In genomic region chr15:61268766-61269165, GRCm38 (mm10) we compare ENCODE assay signal across 28 mouse cellular contexts.
A peak's percentile ranks its signal among the peaks of the same experiment; 100 is the strongest.
DNase-seq lines count a peak whose midpoint lies in the region; ATAC-seq lines count a peak whose summit lies in the region.
"Had no signal": no experiment of that assay in that cellular context is flagged by ENCODE, and none has a peak within 500 bp of the region (broad histone marks: within the 10 kb centered on the region; RNA-seq: fewer than 3 reads in every experiment).

No protein-coding gene starts in this region.

- no peaks in the 10 kb centered on the region for H3K9me3 ChIP-seq in hindbrain, embryonic 10.5 days
- H3K9me3 ChIP-seq in hindbrain, embryonic 16.5 days (ENCODE audit: control insufficient read depth, low read length) = no peaks in the 10 kb centered on the region
- no peaks in the 10 kb centered on the region for H3K9me3 ChIP-seq in limb, embryonic 11.5 days (ENCODE audit: control insufficient read depth, low read length)
- H3K9me3 ChIP-seq in limb, embryonic 10.5 days (replicated peaks) = no peaks in the 10 kb centered on the region
- H3K9me3 ChIP-seq in forebrain, embryonic 16.5 days (ENCODE audit: control insufficient read depth, low read length) = no peaks in the 10 kb centered on the region
- H3K9me3 ChIP-seq: G1E; kidney, embryonic 15.5 days; liver, embryonic 13.5 days; midbrain, embryonic 10.5 days had no signal

- H3K27ac ChIP-seq in hindbrain, embryonic 10.5 days = no peak overlapping the region
- H3K27ac ChIP-seq in hindbrain, embryonic 16.5 days (ENCODE audit: low read depth, low read length) = no peak overlapping the region
- H3K27ac ChIP-seq in limb, embryonic 11.5 days (replicated peaks; ENCODE audit: low read depth, low read length) = no peak overlapping the region
- H3K27ac ChIP-seq in limb, embryonic 10.5 days = no peak overlapping the region
- H3K27ac ChIP-seq in forebrain, embryonic 16.5 days (ENCODE audit: low read length) = no peak overlapping the region
- H3K27ac ChIP-seq: hindbrain, postnatal 0 days; kidney, embryonic 15.5 days; liver, embryonic 13.5 days; macrophage; midbrain, embryonic 10.5 days had no signal

- no peak overlapping the region for H3K4me2 ChIP-seq in hindbrain, embryonic 16.5 days (ENCODE audit: low read length)
- no peak overlapping the region for H3K4me2 ChIP-seq in limb, embryonic 11.5 days (ENCODE audit: low read depth, severe bottlenecking)
- H3K4me2 ChIP-seq in forebrain, embryonic 16.5 days (ENCODE audit: low read length) = no peak overlapping the region
- H3K4me2 ChIP-seq: kidney, embryonic 15.5 days; liver, embryonic 13.5 days had no signal

- no peak overlapping the region for H3K4me3 ChIP-seq in hindbrain, embryonic 10.5 days
- H3K4me3 ChIP-seq in hindbrain, embryonic 16.5 days (ENCODE audit: low read length) = no peak overlapping the region
- no peak overlapping the region for H3K4me3 ChIP-seq in limb, embryonic 11.5 days (ENCODE audit: low read depth, low read length)
- H3K4me3 ChIP-seq in limb, embryonic 10.5 days = no peak overlapping the region
- H3K4me3 ChIP-seq in forebrain, embryonic 16.5 days (replicated peaks; ENCODE audit: low read length) = no peak overlapping the region
- H3K4me3 ChIP-seq: kidney, embryonic 15.5 days; liver, embryonic 13.5 days; midbrain, embryonic 10.5 days; myocyte had no signal

- H3K27me3 ChIP-seq in hindbrain, embryonic 10.5 days (ENCODE audit: insufficient read depth, poor library complexity, severe bottlenecking) = no peaks in the 10 kb centered on the region
- no peaks in the 10 kb centered on the region for H3K27me3 ChIP-seq in hindbrain, embryonic 16.5 days (replicated peaks; ENCODE audit: control insufficient read depth, insufficient read depth, low read length)
- H3K27me3 ChIP-seq in limb, embryonic 11.5 days (ENCODE audit: control insufficient read depth, insufficient read depth, low read length) = no peaks in the 10 kb centered on the region
- no peaks in the 10 kb centered on the region for H3K27me3 ChIP-seq in limb, embryonic 10.5 days (ENCODE audit: low read depth, poor library complexity, severe bottlenecking)
- H3K27me3 ChIP-seq in forebrain, embryonic 16.5 days (replicated peaks; ENCODE audit: control insufficient read depth, insufficient read depth, low read length) = no peaks in the 10 kb centered on the region
- H3K27me3 ChIP-seq: CH12.LX; kidney, embryonic 15.5 days; liver, embryonic 13.5 days; Patski had no signal

- ATAC-seq in hindbrain, embryonic 16.5 days = no peak
- ATAC-seq in limb, embryonic 11.5 days (ENCODE audit: insufficient number of reproducible peaks, low FRiP score, low TSS enrichment, low read depth) = no peak
- ATAC-seq in forebrain, embryonic 16.5 days = no peak
- ATAC-seq: forebrain, embryonic 14.5 days; hindbrain, postnatal 0 days; intestine, embryonic 16.5 days; midbrain, embryonic 16.5 days; Patski had no signal

- H3K4me1 ChIP-seq in hindbrain, embryonic 10.5 days (replicated peaks) = 0 out of 2 replicates have a peak, but pooled peaks cover 5% of the 10 kb centered on the region
- no peaks in the 10 kb centered on the region for H3K4me1 ChIP-seq in hindbrain, embryonic 16.5 days (ENCODE audit: control insufficient read depth, insufficient read depth, low read depth, low read length)
- H3K4me1 ChIP-seq in limb, embryonic 11.5 days (ENCODE audit: control insufficient read depth, insufficient read depth, low read length) = no peaks in the 10 kb centered on the region
- no peaks in the 10 kb centered on the region for H3K4me1 ChIP-seq in limb, embryonic 10.5 days
- H3K4me1 ChIP-seq in forebrain, embryonic 16.5 days (replicated peaks; ENCODE audit: control insufficient read depth, insufficient read depth, low read length) = no peaks in the 10 kb centered on the region
- H3K4me1 ChIP-seq: kidney, embryonic 15.5 days; liver, embryonic 13.5 days; midbrain, embryonic 10.5 days had no signal

- no peak overlapping the region for H3K9ac ChIP-seq in hindbrain, embryonic 16.5 days (ENCODE audit: low read depth, low read length)
- no peak overlapping the region for H3K9ac ChIP-seq in limb, embryonic 11.5 days (ENCODE audit: low read length)
- H3K9ac ChIP-seq in forebrain, embryonic 16.5 days (replicated peaks; ENCODE audit: low read depth, low read length) = no peak overlapping the region
- H3K9ac ChIP-seq: kidney, embryonic 15.5 days; liver, embryonic 13.5 days had no signal

- DNase-seq in hindbrain, embryonic 10.5 days (ENCODE audit: low spot score) = peak; percentile 32
- DNase-seq in limb, embryonic 11.5 days (ENCODE audit: low spot score) = peak; percentile 21
- no peak for DNase-seq in limb, embryonic 10.5 days (ENCODE audit: low spot score)
- DNase-seq in adipocyte (ENCODE audit: low spot score) = peak; percentile 25
- peak; percentile 38 for DNase-seq in embryo, embryonic 11 days
- DNase-seq: adrenal gland, adult 2 months; cerebellum, adult 11-12 months; cerebellum, postnatal 10 days; gastrocnemius, postnatal 10 days; heart, adult 18-20 months; heart, postnatal 36 days; liver, embryonic 13.5 days; right cerebral cortex, adult 18-20 months; right cerebral cortex, postnatal 4 days; thymus, postnatal 14 days had no signal

- H3K36me3 ChIP-seq in hindbrain, embryonic 10.5 days = no peaks in the 10 kb centered on the region
- no peaks in the 10 kb centered on the region for H3K36me3 ChIP-seq in hindbrain, embryonic 16.5 days (ENCODE audit: control insufficient read depth, insufficient read depth, low read length)
- H3K36me3 ChIP-seq in limb, embryonic 11.5 days (ENCODE audit: control insufficient read depth, insufficient read depth, low read length) = no peaks in the 10 kb centered on the region
- no peaks in the 10 kb centered on the region for H3K36me3 ChIP-seq in limb, embryonic 10.5 days
- no peaks in the 10 kb centered on the region for H3K36me3 ChIP-seq in forebrain, embryonic 16.5 days (ENCODE audit: control insufficient read depth, insufficient read depth)
- H3K36me3 ChIP-seq: G1E; kidney, embryonic 15.5 days; liver, embryonic 13.5 days; midbrain, embryonic 10.5 days had no signal

- WGBS in hindbrain, embryonic 10.5 days = 35% methylated on average over 4 of the region's 4 CpGs
- WGBS in hindbrain, embryonic 16.5 days = 38% methylated on average over 4 of the region's 4 CpGs
- 59% methylated on average over 4 of the region's 4 CpGs for WGBS in limb, embryonic 11.5 days
- 69% methylated on average over 4 of the region's 4 CpGs for WGBS in limb, embryonic 10.5 days
- 73% methylated on average over 4 of the region's 4 CpGs for WGBS in forebrain, embryonic 16.5 days
